Mouse (Mus musculus) intestine, embryonic 14.5 days (tissue): ENCODE measurements around the gene Ccdc12. TPM values are rescaled to one million over a fixed set of nuclear protein-coding genes. Genes with fewer than 3 reads are reported as not detected.

Experiments used
- ATAC-seq: fragments of 200-750 bp; cut with Nextera tagmentation; replicated peaks from 2 replicates; pipeline ENCODE4 v1.8.0; 2017; ENCODE audit warnings: low read depth, moderate number of reproducible peaks, moderate TSS enrichment, moderate library complexity; ENCODE audit not compliant: low FRiP score, low TSS enrichment
- DNase-seq: peaks from one replicate; pipeline ENCODE4 v3.0.0-alpha.2; 2018; ENCODE audit warnings: low spot score
- H3K27ac ChIP-seq: fragments of 300-500 bp; sonication (generic); 2 replicates; pipeline ENCODE4 v1.5.1; 2014; ENCODE audit warnings: low read depth, mild to moderate bottlenecking, control low read depth
- H3K27me3 ChIP-seq: fragments of 300-500 bp; sonication (generic); replicated peaks from 2 replicates; pipeline ENCODE4 v1.6.1; 2014; ENCODE audit warnings: low read length, control low read depth; ENCODE audit not compliant: control insufficient read depth, insufficient read depth
- H3K36me3 ChIP-seq: fragments of 300-500 bp; sonication (generic); 2 replicates; pipeline ENCODE4 v1.6.1; 2014; ENCODE audit warnings: low read length, control low read depth; ENCODE audit not compliant: control insufficient read depth, insufficient read depth
- H3K4me1 ChIP-seq: fragments of 300-500 bp; sonication (generic); replicated peaks from 2 replicates; pipeline ENCODE4 v1.6.1; 2014; ENCODE audit warnings: low read length, control low read depth, mixed read lengths; ENCODE audit not compliant: control insufficient read depth, insufficient read depth
- H3K4me2 ChIP-seq: fragments of 300-500 bp; sonication (generic); 2 replicates; pipeline ENCODE4 v1.6.1; 2014; ENCODE audit warnings: low read length
- H3K4me3 ChIP-seq: fragments of 300-500 bp; sonication (generic); 2 replicates; pipeline ENCODE4 v1.5.1; 2014; ENCODE audit warnings: low read depth, low read length, control low read depth, mixed read lengths
- H3K9ac ChIP-seq: fragments of 300-500 bp; sonication (generic); 2 replicates; pipeline ENCODE4 v1.6.1; 2014; ENCODE audit warnings: mild to moderate bottlenecking, low read length
- H3K9me3 ChIP-seq: fragments of 300-500 bp; sonication (generic); 2 replicates; pipeline ENCODE4 v1.6.1; 2016; ENCODE audit warnings: low read length, control low read depth; ENCODE audit not compliant: control insufficient read depth
- WGBS: fragments of 180-500 bp; shearing (Covaris S2); extraction: QIAGEN DNeasy Blood & Tissue Kit; methylation state at CpG from one replicate; pipeline ENCODE4 v1.1.7; 2014; 5-methylcytosine and 5-hydroxymethylcytosine counted together
- polyA plus RNA-seq: library from polyadenylated mRNA; unstranded; fragments of >200 nt; fragmentation: Nextera tagmentation; extraction: Ambion mirVana; gene quantifications from 2 replicates; pipeline ENCODE4 v1.2.1, GENCODE M21; 2014

The Ccdc12 gene
- polyA plus RNA-seq, 1 experiment from 2014 or later = 177 TPM

DNA sequence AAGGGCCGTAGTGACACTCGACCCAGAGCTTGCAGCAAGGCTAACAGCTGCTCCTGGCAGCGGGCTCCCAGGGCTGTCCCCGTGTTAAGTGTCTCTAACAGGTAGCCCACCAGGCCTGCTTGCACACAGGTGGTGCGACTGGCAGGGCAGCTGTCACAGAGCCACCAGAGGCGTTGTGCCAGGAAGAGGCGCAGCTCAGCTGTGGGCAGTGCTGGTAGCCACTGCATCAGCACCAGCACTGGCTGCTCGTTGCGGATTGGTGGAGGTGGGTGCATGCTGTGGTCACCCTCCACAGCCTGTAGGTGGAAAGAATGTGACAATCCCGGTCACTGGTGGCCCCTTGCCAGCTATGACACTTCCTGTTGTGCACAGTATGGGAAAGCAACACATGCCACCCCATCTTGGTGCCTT lies 17.7 kb upstream of the Ccdc12 start:
- Histone ChIP-seq H3K4me3 (no peak overlapping the region), H3K9ac (no peak overlapping the region), H3K36me3 (0 out of 2 replicates have a peak, but pooled peaks cover 6% of the 10 kb centered on the region), H3K4me2 (no peak overlapping the region), H3K27ac (no peak overlapping the region), H3K9me3 (no peaks in the 10 kb centered on the region), H3K27me3 (no peaks in the 10 kb centered on the region), H3K4me1 (no peaks in the 10 kb centered on the region)
- ATAC-seq = no peak
- DNase-seq = no peak
- 86% methylated on average over 10 of the region's 10 CpGs for WGBS

DNA sequence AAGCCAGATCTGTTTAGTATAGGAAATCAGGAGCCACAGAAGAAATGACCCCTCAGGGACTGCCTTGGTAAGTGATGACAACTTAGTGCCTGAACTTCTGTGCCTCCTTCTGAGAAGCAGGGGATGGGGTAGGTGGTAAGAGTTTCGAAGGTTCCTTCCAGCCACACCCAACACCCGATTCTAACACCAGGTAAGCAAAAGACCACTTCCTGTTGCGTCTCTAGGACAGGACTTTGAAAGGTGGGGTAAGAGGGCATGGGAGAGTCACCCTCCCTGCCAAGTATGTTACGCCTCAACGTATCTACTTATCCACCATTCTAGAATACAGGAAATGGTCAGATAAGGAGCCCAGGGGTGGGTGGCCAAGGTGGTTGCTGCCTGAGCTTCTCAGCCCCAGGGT lies 15.3 kb upstream of the Ccdc12 start:
- Histone ChIP-seq H3K36me3 (0 out of 2 replicates have a peak, but pooled peaks cover 6% of the 10 kb centered on the region), H3K4me1 (no peaks in the 10 kb centered on the region), H3K27ac (no peak overlapping the region), H3K9me3 (no peaks in the 10 kb centered on the region), H3K9ac (no peak overlapping the region), H3K4me2 (no peak overlapping the region), H3K4me3 (no peak overlapping the region), H3K27me3 (no peaks in the 10 kb centered on the region)
- no peak for ATAC-seq
- WGBS = 77% methylated on average over 5 of the region's 5 CpGs
- DNase-seq = no peak

DNA sequence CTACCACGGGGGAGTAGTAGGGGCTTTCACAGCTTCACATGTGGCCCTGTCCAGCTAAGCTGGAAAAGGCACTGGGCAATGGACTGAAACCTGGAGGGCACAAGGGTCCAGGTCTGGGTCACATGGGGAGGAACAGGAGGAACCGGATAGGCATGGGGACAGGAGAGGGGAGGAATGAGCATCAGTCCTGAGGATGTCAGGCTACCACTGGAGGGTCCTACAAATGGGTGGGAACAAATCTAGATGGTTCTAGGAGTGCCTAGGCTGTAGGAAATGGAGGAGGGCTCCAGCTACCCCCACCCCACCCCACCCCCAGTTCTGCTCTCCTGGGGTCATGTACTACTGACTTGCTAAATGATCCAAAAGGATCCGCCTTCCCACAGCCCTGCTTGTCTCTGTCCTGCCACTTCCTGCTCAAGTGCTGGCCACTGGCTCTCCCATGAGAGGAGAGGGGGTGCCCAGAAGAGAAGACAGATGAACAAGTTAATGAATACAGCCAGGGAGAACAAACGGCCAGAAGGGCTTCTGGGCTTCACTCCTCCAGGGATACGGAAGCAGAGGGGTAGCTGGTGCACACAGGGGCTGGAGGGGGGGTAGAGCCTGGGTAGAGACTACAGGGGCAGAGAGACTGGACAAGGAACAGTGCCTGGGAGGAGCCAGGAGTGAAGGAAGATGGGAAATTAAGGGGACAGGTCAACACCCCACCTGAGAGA lies 13.3 kb upstream of the Ccdc12 start:
- H3K27me3 ChIP-seq = no peaks in the 10 kb centered on the region
- H3K9me3 ChIP-seq = no peaks in the 10 kb centered on the region
- 38% methylated on average over 5 of the region's 5 CpGs for WGBS
- H3K4me2 ChIP-seq = no peak overlapping the region
- DNase-seq (no peak), ATAC-seq (no peak)
- H3K9ac ChIP-seq = no peak overlapping the region
- no peak overlapping the region for H3K4me3 ChIP-seq
- 0 out of 2 replicates have a peak, but pooled peaks cover 4% of the 10 kb centered on the region for H3K36me3 ChIP-seq
- H3K27ac ChIP-seq = no peak overlapping the region
- no peaks in the 10 kb centered on the region for H3K4me1 ChIP-seq

DNA sequence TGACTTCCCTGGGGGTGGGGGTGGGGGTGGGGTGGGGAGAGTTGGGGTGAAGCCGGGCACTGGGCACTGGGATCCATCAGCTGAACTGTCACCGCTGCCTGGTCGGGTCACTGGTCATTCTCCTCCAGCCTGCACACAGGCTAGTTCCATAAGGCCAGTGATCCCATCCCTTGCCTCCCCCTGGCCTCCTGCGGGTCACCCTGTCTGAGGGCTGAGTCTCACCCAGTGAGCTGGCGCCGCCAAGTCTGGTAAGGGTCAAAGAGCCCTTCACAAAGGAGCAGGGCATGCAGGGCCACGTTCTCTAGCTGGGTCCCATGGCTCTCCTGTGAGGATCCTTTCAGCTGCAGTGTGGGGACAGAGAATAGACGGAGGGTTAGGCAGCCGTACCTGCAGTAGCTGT lies 12.5 kb upstream of the Ccdc12 start:
- 53% methylated on average over 7 of the region's 9 CpGs for WGBS
- Histone ChIP-seq H3K27me3 (no peaks in the 10 kb centered on the region), H3K4me3 (no peak overlapping the region), H3K36me3 (no peaks in the 10 kb centered on the region), H3K4me2 (no peak overlapping the region), H3K9me3 (no peaks in the 10 kb centered on the region), H3K4me1 (no peaks in the 10 kb centered on the region), H3K27ac (no peak overlapping the region), H3K9ac (no peak overlapping the region)
- DNase-seq (no peak), ATAC-seq (no peak)

DNA sequence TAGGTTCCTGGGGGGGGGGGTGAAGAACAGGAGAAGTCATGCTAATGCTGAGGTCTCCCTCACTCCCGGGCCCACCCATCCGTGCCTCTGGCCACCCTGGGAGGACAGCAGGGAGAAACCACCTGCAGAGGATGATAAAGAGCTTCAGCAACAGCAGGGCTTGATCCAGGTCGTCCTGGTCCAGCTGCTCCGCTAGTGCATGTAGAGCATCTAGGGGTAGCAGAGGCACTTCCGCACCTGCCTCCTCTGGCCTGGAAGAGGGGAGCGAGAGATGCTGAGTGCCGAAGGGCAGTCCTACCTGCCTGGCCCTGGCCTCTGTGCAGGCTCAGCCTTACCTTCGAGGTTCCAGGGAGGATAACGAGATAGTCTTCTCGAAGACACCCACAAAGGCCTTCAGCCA lies 12.0 kb upstream of the Ccdc12 start:
- no peaks in the 10 kb centered on the region for H3K9me3 ChIP-seq
- H3K4me3 ChIP-seq = no peak overlapping the region
- ATAC-seq (no peak), DNase-seq (no peak)
- H3K4me2 ChIP-seq = no peak overlapping the region
- no peaks in the 10 kb centered on the region for H3K27me3 ChIP-seq
- H3K27ac ChIP-seq = no peak overlapping the region
- no peaks in the 10 kb centered on the region for H3K4me1 ChIP-seq
- no peaks in the 10 kb centered on the region for H3K36me3 ChIP-seq
- 84% methylated on average over 10 of the region's 10 CpGs for WGBS
- H3K9ac ChIP-seq = no peak overlapping the region

DNA sequence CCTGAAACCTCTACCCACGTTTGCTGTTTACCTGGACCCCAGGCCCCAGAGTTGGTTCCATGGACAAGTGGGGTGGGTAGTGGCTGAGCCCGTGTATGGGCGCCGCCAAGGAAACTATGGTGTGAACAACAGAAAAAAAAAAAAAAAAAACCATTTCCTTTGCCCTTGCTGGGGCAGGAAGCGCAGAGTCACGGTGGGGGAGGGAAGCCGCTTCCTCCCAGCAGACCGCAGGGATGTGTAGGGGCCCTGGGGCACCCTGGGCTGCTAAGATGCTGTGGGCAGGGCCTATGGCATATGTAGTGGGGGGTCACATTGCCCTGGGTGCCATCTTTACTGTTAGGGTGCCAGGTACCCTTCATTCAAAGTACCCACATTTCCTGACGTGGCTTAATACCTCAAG lies 11.1 kb upstream of the Ccdc12 start:
- no peak overlapping the region for H3K9ac ChIP-seq
- ATAC-seq (no peak), DNase-seq (no peak)
- H3K4me1 ChIP-seq = no peaks in the 10 kb centered on the region
- H3K4me3 ChIP-seq = no peak overlapping the region
- H3K4me2 ChIP-seq = no peak overlapping the region
- H3K27me3 ChIP-seq = no peaks in the 10 kb centered on the region
- H3K9me3 ChIP-seq = no peaks in the 10 kb centered on the region
- no peak overlapping the region for H3K27ac ChIP-seq
- 75% methylated on average over 9 of the region's 9 CpGs for WGBS
- no peaks in the 10 kb centered on the region for H3K36me3 ChIP-seq

DNA sequence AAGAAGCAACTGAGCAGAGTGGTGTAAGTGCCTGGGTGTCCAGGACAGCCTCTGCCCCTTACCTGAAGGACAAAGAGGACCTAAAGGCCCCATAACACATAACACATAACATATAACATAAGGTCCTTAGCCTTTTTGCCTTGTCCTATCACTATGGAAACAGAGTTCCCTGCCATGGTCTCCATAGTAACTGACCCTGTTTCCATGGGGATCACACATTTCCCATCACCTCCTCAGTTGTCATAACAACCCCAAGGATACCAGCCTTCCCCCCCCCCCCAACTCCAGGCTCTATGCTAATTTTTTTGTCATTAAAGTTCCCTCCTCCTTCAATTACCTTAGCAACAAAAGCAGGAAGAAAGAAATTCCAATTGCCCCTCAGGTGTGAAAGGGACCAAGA lies 6.5 kb upstream of the Ccdc12 start:
- Histone ChIP-seq H3K27me3 (peaks cover 24% of the 10 kb centered on the region), H3K4me2 (no peak overlapping the region), H3K9ac (no peak overlapping the region), H3K9me3 (no peaks in the 10 kb centered on the region), H3K4me3 (no peak overlapping the region), H3K27ac (no peak overlapping the region), H3K4me1 (peaks cover 7% of the 10 kb centered on the region), H3K36me3 (no peaks in the 10 kb centered on the region)
- ATAC-seq (no peak), DNase-seq (no peak)

DNA sequence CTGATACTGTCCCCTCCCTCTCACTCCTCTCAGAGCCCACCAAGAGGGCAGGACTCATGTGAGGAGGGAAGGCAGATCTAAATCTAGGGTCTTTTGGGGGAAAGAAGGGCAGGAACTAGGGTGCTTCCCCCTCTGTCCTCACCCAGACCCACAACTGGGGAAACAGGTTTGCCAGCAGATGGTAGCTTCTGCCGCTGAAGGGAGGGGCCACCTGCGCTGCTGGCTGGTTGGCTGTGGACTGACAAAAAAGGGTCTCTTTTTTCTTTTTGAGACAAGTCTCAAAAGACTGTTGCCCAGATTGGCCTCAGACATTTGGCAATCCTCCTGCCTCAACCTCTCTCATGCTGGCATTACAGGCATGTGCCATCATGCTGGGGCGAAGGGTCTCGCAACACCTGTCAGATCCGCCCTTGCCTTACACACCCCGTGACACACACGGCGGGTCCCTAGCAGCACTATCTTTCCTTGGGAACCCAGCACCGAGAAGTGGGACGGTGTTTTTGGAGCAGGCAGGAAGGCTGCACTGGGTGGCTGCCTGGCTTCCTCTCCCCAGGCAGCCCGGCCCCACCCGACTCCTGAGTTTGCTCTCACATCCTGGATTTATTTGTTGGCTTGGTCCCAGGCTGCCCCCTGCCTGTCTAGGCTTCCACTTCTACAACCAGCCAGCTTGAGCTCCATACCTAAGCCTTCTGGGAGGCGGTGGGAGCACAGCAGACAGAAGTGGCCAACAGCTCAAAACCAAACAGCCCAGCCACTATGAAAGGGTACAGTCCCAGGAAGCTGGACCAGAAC lies 4.2 kb upstream of the Ccdc12 start:
- no peak for ATAC-seq
- peak overlapping the region; percentile 91 for H3K4me2 ChIP-seq

More for the DNA sequence above, 4.2 kb upstream of the Ccdc12 start:
- Histone ChIP-seq H3K27ac (no peak overlapping the region), H3K9me3 (no peaks in the 10 kb centered on the region), H3K9ac (no peak overlapping the region), H3K4me1 (peaks cover 12% of the 10 kb centered on the region), H3K4me3 (peak overlapping the region; percentile 54), H3K36me3 (no peaks in the 10 kb centered on the region), H3K27me3 (peaks cover 24% of the 10 kb centered on the region)
- no peak for DNase-seq
- WGBS = 24% methylated on average over 13 of the region's 13 CpGs
